Mouse (Mus musculus): Measurements from ENCODE around the gene Antxr2.

DNA sequence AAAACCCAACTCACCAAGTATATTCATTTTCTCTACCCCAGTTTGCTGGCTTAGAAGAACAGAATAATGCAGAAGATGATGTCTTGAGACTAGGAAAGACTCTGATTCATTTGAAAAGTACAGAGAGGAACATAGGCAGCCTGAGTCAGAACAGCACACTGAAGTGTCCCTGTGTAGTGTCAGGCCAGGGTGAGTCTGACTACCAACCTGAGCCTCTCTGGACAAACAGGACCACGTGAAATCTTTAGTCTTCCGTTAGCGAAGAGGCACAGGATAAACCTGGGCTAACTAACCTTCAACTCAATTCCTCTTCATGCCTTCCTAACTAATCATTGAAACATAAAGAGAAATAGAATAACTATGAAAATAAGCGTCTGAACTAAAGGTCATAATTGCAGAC is 9.3 kb downstream of the Antxr2 start:
- TF ChIP-seq EP300 (optimal IDR thresholded peaks at IDR 0.05) (no peak), CTCF (IDR thresholded peaks at IDR 0.05; ENCODE audit: low read depth) (no peak)
